Mouse (Mus musculus): ENCODE results near the gene Stub1. TPM values are rescaled to one million over a fixed set of nuclear protein-coding genes. Genes with fewer than 3 reads are reported as not detected.

Gene Stub1
- polyA plus RNA-seq, 1 experiment from 2014 or later, result 297 TPM

DNA sequence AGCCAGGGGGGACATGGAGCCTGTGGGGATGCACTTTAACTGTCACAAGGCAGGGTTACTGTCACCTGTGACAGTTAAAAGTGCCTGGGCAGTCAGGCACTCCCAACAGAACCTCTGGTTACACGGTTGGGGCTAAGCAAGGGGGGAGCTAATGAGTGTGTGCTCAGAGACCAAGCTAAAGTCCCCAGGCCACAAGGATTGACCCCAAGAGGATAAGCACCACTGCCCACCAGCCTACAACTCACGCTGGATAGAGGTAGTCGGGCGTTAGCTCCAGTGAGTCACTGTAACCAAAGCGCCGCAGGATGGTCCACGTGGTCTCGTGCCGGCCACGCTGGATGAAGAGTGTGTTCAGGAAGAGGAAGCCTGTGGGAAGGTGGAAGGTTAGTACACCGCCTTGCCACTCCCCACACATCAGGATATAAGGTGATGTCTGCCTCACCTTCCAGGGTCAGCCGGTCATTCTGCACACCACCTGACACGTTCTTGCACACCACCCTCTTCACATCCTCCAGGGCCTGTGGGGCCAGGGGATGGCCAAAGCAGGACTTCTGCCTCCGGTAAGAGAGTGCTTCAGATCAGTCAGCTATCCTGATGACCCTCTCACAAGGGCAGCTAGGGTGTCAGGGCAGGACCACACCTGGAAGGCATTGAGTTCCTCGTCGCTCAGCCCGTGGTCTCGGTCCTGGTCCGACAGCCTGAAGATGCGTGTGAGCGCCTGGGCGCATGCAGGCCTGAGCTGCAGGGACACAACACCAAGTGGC, 8.1 kb upstream of the Stub1 start, which contains the start of gene Gm20683:
Gene Gm20683 (minus strand): TSS at position 647 of the 764 bp plus-strand sequence.
- Histone ChIP-seq H3K27me3 (replicated peaks) (no peaks in the 10 kb centered on the region), H3K36me3 (peaks cover 21% of the 10 kb centered on the region), H3K9me3 (no peaks in the 10 kb centered on the region), H3K4me1 (replicated peaks) (peaks cover 47% of the 10 kb centered on the region), H3K9ac (no peak within 1 kb of the TSS), H3K4me2 (replicated peaks) (no peak within 1 kb of the TSS), H3K4me3 (replicated peaks) (no peak within 1 kb of the TSS), H3K27ac (no peak within 1 kb of the TSS)
- 93% methylated on average over 22 of the region's 22 CpGs for WGBS
- ATAC-seq, result no peak

DNA sequence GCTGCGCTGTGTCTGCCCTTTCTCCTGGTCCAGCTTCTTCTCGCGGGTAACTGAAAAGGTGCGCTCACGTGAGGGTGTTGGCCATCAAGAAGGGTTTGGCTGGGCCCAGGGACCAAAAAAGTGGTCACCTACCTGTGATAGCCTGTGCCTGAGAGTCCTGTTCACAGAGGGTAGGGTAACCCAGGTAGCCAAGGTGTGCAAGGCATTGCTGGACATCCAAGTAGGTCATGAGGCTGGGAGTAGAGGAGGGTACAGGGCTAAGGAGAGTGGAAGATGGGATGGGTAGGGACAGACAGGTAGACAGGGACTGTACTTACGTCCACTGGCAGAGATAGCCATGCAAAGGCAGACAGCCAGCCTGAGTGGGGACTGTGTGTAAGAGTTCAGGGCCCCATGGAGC, 7.3 kb upstream of the Stub1 start:
- Histone ChIP-seq H3K4me1 (replicated peaks) (peaks cover 54% of the 10 kb centered on the region), H3K36me3 (peaks cover 21% of the 10 kb centered on the region), H3K9me3 (no peaks in the 10 kb centered on the region), H3K27me3 (replicated peaks) (no peaks in the 10 kb centered on the region), H3K9ac (no peak overlapping the region), H3K4me2 (replicated peaks) (no peak overlapping the region), H3K27ac (no peak overlapping the region), H3K4me3 (replicated peaks) (no peak overlapping the region)
- no peak for ATAC-seq
- WGBS, result 96% methylated on average over 6 of the region's 6 CpGs

DNA sequence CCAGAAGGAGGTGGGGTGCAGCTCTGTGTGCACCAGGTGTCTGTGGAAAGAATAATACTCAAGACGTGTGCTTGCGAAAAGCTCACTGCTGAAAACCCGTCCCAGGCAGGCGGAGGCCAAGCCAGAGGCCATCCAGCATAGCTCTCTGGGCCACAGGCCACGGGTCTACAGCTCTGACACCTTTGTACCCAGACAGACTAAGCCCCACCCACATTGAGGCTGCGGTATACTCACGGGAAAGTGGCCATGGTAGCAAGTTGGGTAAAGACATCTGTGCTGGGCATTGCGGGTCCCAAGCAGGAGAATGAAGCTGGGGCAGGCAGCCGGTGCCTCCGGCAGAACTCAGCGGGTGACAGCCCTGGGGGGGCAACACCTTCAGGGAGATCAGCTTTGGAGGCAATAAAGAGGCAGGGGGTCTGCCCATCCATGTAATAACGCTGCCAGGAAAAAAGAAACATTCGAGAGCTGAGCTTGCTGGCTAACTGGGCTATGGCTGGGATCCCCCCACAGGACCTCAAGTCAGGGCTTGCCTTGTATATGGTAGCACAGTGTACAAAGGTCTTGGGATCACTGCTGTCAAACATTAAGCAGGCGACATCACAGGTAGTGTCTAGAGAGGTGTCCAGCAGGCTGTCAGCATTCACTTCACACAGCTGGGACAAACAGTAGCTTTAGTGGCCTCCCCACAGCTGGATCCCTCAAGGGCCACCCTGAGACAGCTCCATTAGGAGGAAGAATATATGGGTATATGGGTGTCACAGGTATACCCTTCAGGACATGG, 6.4 kb upstream of the Stub1 start:
- Histone ChIP-seq H3K36me3 (peaks cover 21% of the 10 kb centered on the region), H3K9me3 (no peaks in the 10 kb centered on the region), H3K27me3 (replicated peaks) (no peaks in the 10 kb centered on the region), H3K4me2 (replicated peaks) (peak overlapping the region; percentile 14; the same call in 1 of the 2 replicates), H3K27ac (no peak overlapping the region), H3K4me1 (replicated peaks) (peaks cover 57% of the 10 kb centered on the region), H3K4me3 (replicated peaks) (no peak overlapping the region), H3K9ac (no peak overlapping the region)
- peak; percentile 33; the same call in 1 of the 2 replicates for ATAC-seq
- 83% methylated on average over 14 of the region's 14 CpGs for WGBS

DNA sequence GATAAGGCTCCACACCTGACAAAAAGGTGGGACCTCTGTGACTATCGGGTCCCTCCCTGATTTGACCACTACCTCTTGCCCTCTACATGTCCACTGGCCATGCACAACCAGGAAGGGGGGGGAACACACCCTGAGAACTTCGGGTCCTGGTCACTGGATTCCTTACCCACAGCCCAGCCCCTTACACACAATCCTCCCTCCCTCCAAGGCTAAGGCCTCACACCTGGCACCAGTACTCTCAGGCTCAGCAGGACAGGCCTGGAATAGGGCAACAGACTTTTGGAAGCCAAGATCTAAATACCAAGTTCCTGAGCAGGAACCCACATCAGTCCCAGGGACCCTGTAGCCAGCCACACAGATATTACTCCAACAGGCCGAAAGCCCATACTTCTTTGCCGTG, 5.7 kb upstream of the Stub1 start:
- H3K36me3 ChIP-seq, result peaks cover 21% of the 10 kb centered on the region

DNA sequence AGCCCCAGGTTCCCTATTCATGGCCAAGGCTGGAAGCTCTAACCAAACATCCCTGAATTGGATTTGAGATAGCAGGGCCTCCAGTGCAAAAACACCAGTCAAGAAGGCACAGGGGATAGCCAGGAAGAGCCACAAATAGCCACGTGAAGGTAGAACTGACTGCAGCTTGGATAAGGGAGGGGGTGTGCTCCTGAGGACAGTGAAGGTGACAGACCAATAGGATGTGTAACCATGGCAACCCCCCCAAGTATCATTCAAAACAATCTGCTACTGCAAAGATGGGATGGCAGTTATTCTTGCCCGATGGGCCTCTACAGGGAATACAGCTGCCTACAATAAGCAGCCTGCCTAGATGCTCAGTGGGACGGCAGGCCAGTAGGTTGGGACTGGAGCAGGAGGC, 4.3 kb upstream of the Stub1 start:
- H3K4me3 ChIP-seq (replicated peaks), result no peak overlapping the region
- peak overlapping the region; percentile 91 for H3K4me2 ChIP-seq (replicated peaks)
- 50% methylated on average over 3 of the region's 3 CpGs for WGBS
- peak overlapping the region; percentile 22; the same call in 1 of the 2 replicates for H3K27ac ChIP-seq
- no peak for ATAC-seq
- H3K9me3 ChIP-seq, result no peaks in the 10 kb centered on the region
- peaks cover 52% of the 10 kb centered on the region for H3K4me1 ChIP-seq (replicated peaks)
- H3K9ac ChIP-seq, result no peak overlapping the region
- peaks cover 21% of the 10 kb centered on the region for H3K36me3 ChIP-seq
- no peaks in the 10 kb centered on the region for H3K27me3 ChIP-seq (replicated peaks)

More for the DNA sequence above, 5.7 kb upstream of the Stub1 start:
- ATAC-seq, result no peak
- WGBS, result 84% methylated on average over 4 of the region's 4 CpGs
- H3K27ac ChIP-seq, result no peak overlapping the region
- no peak overlapping the region for H3K4me3 ChIP-seq (replicated peaks)
- H3K9me3 ChIP-seq, result no peaks in the 10 kb centered on the region
- no peaks in the 10 kb centered on the region for H3K27me3 ChIP-seq (replicated peaks)
- peaks cover 63% of the 10 kb centered on the region for H3K4me1 ChIP-seq (replicated peaks)
- no peak overlapping the region for H3K9ac ChIP-seq
- no peak overlapping the region for H3K4me2 ChIP-seq (replicated peaks)

DNA sequence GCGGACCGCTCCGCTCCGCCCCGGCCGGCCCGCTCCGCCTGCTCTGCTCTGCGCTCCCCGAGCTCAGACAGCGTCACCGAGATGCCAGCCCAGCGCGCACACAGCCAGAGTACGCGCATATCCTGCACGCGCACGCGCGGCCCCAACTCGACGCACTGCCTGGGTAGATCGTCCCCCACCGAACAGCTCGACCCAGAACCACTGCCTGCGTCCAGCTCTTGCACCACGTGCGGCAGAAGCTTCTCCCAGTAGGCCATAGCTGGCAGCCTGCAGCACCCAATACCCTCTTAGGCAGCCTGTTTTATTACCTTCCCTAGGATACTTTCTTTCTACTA, 3.8 kb upstream of the Stub1 start, which contains the start of gene Rhbdl1:
Gene Rhbdl1 (minus strand): TSS at position 220 of the 335 bp plus-strand sequence.
- Histone ChIP-seq H3K4me3 (replicated peaks) (peak within 1 kb of the TSS; percentile 34), H3K4me2 (replicated peaks) (peak within 1 kb of the TSS; percentile 91), H3K27ac (peak within 1 kb of the TSS; percentile 27; the same call in 1 of the 2 replicates), H3K36me3 (peaks cover 17% of the 10 kb centered on the region), H3K27me3 (replicated peaks) (no peaks in the 10 kb centered on the region), H3K9ac (peak within 1 kb of the TSS; percentile 50), H3K9me3 (no peaks in the 10 kb centered on the region), H3K4me1 (replicated peaks) (peaks cover 50% of the 10 kb centered on the region)
- 1% methylated on average over 29 of the region's 29 CpGs for WGBS
- ATAC-seq, result 0 out of 2 replicates have a peak, but pooled peaks have one; percentile 4

DNA sequence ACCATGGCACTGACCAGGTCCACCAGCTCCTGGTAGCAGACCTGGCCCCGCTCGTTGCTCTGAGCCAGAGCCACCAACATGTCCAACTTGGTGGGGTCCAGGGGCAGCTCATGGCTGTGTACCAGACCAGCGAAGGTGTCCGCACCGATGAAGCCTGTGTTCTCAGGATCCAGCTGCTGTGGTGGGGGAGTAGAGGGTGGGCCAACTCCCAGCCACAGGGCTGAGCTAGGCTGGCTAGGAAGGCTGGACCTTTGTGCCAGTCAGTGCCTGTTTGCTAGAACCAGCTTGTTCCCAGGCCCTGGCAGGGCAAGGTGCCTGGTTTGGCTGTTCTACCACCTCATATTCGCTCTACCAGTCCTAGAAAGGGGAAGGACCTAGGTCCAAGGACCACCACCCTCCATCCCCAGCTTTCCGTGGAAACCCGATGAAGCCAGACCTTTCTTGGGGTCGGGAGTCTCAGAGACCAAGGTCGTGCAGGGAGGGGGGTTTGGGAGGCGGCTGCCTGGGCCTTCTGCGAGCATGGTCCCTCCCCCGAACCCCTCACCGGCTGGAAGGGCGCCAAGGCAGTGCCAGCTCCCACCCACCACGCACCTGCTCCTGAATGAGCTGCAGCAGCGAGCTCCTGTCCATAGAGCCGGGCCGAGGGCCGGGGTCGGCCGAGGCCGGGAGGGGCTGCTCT, 3.3 kb upstream of the Stub1 start:
- peaks cover 14% of the 10 kb centered on the region for H3K36me3 ChIP-seq
- H3K4me2 ChIP-seq (replicated peaks), result peak overlapping the region; percentile 91
- ATAC-seq, result no peak
- WGBS, result 23% methylated on average over 23 of the region's 23 CpGs
- H3K27me3 ChIP-seq (replicated peaks), result no peaks in the 10 kb centered on the region
- peaks cover 55% of the 10 kb centered on the region for H3K4me1 ChIP-seq (replicated peaks)
- H3K9ac ChIP-seq, result peak overlapping the region; percentile 50
- H3K4me3 ChIP-seq (replicated peaks), result peak overlapping the region; percentile 34
- H3K27ac ChIP-seq, result peak overlapping the region; percentile 27; the same call in 1 of the 2 replicates
- no peaks in the 10 kb centered on the region for H3K9me3 ChIP-seq

DNA sequence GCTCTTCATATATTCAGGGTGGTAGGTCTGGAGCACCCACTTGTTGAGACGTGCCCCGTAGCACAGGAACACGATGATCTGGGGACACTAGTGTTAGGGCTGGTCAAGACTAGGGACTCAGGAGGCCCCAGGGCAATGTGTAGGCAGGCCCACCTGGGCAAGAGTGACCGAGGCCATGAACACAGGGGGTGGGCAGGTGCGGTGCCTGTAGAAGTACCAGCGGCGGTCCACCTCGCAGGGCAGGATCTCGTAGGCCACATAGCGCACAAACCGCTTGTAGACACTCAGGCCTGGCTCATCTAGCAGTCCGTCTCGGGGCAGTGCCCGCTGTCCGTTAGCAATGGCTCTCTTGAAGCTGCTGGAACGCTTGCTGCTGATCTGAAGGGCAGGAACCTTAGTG, 2.6 kb upstream of the Stub1 start:
- 0 out of 2 replicates have a peak overlapping the region, but pooled peaks have one; percentile 50 for H3K9ac ChIP-seq
- H3K4me2 ChIP-seq (replicated peaks), result peak overlapping the region; percentile 91; the same call in 1 of the 2 replicates
- no peak for ATAC-seq

DNA sequence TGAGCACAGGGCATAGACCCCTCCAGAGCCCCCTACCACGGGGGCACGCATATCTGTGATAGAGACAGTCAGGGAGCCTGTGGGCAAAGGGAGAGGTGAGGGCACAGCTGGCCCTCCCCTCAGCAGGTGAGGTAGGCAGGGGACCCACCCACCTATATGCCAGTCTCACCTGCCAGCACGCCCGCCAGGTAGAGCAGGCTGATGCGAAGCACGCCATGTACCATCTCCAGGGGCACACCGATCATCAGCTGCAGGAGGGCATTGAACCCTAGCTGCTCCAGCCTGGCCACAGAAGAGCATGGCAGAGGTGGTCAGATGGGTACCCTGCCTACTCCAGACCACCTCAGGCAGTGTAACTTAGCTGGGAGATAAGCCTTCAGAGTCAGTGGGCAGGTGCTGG, 2.1 kb upstream of the Stub1 start:
- H3K27me3 ChIP-seq (replicated peaks), result no peaks in the 10 kb centered on the region
- H3K4me3 ChIP-seq (replicated peaks), result peak overlapping the region; percentile 83; the same call in 1 of the 2 replicates
- no peak overlapping the region for H3K27ac ChIP-seq
- WGBS, result 93% methylated on average over 7 of the region's 7 CpGs
- no peaks in the 10 kb centered on the region for H3K9me3 ChIP-seq
- peaks cover 65% of the 10 kb centered on the region for H3K4me1 ChIP-seq (replicated peaks)
- ATAC-seq, result no peak
- H3K9ac ChIP-seq, result peak overlapping the region; percentile 85; the same call in 1 of the 2 replicates
- peak overlapping the region; percentile 91 for H3K4me2 ChIP-seq (replicated peaks)
- H3K36me3 ChIP-seq, result peaks cover 21% of the 10 kb centered on the region

More for the DNA sequence above, 2.6 kb upstream of the Stub1 start:
- no peaks in the 10 kb centered on the region for H3K9me3 ChIP-seq
- 91% methylated on average over 16 of the region's 16 CpGs for WGBS
- H3K36me3 ChIP-seq, result peaks cover 17% of the 10 kb centered on the region
- no peak overlapping the region for H3K27ac ChIP-seq
- no peak overlapping the region for H3K4me3 ChIP-seq (replicated peaks)
- H3K4me1 ChIP-seq (replicated peaks), result peaks cover 62% of the 10 kb centered on the region
- no peaks in the 10 kb centered on the region for H3K27me3 ChIP-seq (replicated peaks)

DNA sequence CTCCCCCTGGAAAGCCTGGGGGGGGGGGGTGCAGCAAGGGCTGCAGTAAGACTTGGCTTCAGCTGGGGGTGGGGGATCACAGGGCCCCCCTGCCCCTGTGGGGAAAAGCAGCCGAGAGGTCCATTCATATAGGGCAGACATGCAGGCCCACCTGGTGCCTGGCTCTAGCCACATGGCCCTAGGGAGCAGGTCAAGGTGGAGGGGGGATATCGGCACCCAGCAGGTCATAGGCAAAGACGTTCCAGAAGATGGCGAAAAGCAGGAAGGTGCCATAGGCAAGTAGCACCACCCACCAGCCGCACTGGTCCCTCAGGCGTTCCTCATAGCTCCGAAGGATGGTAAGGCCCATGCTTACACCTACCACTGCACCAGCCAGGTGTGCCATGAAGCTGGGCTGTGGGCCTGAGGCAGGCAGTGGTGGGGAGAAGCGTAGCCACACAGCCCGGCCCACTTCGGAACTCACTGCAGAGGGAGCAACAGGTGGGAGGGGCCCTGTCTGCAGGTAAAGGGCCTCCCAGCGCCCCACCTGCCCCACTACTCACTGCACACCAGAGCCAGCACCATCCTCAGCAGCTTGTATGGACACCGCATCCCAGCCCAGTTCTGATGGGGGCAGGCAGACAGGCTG, 1.5 kb upstream of the Stub1 start:
- peaks cover 70% of the 10 kb centered on the region for H3K4me1 ChIP-seq (replicated peaks)

DNA sequence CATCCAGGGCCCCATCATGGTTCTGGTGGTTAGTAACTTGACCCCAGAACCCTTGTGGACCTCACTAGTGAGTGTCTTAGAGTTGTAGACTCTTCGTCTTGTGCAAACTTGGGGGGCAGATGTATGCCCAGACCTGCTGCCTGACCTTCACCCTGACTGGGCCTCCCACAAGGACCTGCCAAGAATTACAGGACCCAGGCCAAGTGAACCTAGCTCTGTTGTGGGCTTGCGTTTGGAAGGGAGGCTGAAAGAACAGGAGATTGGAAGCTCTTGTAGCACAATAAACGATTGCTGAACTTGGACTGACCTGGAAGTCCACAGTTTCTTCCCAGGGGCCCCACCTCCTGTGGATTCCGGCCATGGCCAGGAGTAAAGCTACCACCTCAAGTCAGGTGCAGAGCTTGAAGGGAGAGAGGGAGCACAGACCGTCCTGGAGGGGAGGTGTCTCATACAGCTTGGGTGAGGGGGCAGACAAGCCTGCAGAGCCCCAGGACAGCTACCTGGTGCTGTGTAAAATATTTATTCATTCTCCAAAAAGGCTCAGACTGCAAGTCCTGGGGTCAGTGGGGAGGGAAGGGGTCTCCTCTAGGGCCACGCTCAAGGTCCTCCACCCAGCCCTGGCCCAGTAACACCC, 874 bp upstream of the Stub1 start:
- H3K27me3 ChIP-seq (replicated peaks), result no peaks in the 10 kb centered on the region
- H3K4me3 ChIP-seq (replicated peaks), result peak overlapping the region; percentile 83
- peak overlapping the region; percentile 98 for H3K27ac ChIP-seq
- 19% methylated on average over 6 of the region's 6 CpGs for WGBS
- peak overlapping the region; percentile 85 for H3K9ac ChIP-seq
- peaks cover 68% of the 10 kb centered on the region for H3K4me1 ChIP-seq (replicated peaks)
- peak overlapping the region; percentile 91 for H3K4me2 ChIP-seq (replicated peaks)
- ATAC-seq, result no peak
- H3K9me3 ChIP-seq, result no peaks in the 10 kb centered on the region
- peaks cover 16% of the 10 kb centered on the region for H3K36me3 ChIP-seq

More for the DNA sequence above, 1.5 kb upstream of the Stub1 start:
- no peaks in the 10 kb centered on the region for H3K27me3 ChIP-seq (replicated peaks)
- H3K27ac ChIP-seq, result no peak overlapping the region; the same call in 1 of the 2 replicates
- 77% methylated on average over 12 of the region's 12 CpGs for WGBS
- peak overlapping the region; percentile 91 for H3K4me2 ChIP-seq (replicated peaks)
- H3K4me3 ChIP-seq (replicated peaks), result peak overlapping the region; percentile 83
- H3K9me3 ChIP-seq, result no peaks in the 10 kb centered on the region
- peaks cover 21% of the 10 kb centered on the region for H3K36me3 ChIP-seq
- peak overlapping the region; percentile 85 for H3K9ac ChIP-seq
- no peak for ATAC-seq

Measured in intestine, embryonic 15.5 days (tissue).